Mouse (Mus musculus): ENCODE measurements at regions not wholly inside any gene's neighbourhood (a gene's known extent, or its start where the extent isn't known, plus 50 kb on each side); places are given as distances from the start of the nearest gene placed in this dataset.

DNA sequence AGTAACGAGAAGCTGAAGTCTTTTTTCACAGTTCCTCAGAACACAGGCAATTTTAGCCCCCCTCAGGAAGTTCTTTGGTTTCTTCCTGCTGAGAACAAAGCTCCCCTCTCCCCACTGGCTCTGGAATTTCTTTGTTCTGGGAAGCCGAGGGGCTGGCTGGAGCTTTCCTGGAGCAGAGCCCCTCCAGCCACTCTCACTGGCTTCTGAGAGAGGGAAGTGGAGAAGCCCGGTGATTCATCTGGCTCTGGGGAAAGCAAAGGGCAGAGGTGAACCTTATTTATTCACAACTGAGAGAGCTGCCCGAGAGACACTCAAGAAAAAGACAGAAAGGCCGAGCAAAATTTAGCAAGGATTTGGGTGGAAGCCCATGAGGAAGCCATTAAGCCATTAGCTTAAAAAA is 63.9 kb downstream of the Ddx3x start:
- TF ChIP-seq CTCF (IDR thresholded peaks at IDR 0.05; ENCODE audit: borderline replicate concordance, control insufficient read depth, extremely low read depth, insufficient read depth, low read length, poor library complexity) (no peak), POLR2A (IDR thresholded peaks at IDR 0.05; ENCODE audit: control insufficient read depth, extremely low read depth, insufficient read depth, low read length, poor library complexity) (no peak)

Measured in thymus, adult 2 months (tissue).